Mouse (Mus musculus) lung, embryonic 16.5 days (tissue): ENCODE results near the gene Hspa1a. TPM values are rescaled to one million over a fixed set of nuclear protein-coding genes. Genes with fewer than 3 reads are reported as not detected.

Source experiments
- ATAC-seq: fragments of 200-750 bp; cut with Nextera tagmentation; 2 replicates; pipeline ENCODE4 v1.8.0; 2017; ENCODE audit warnings: low read depth, mild to moderate bottlenecking, moderate library complexity
- H3K27ac ChIP-seq: fragments of 300-500 bp; sonication (generic); 2 replicates; pipeline ENCODE4 v1.5.1; 2014; ENCODE audit warnings: mild to moderate bottlenecking, control low read depth, low read length
- H3K27me3 ChIP-seq: fragments of 300-500 bp; sonication (generic); 2 replicates; pipeline ENCODE4 v1.6.1; 2014; ENCODE audit warnings: low read depth, low read length, mixed read lengths; ENCODE audit not compliant: control insufficient read depth, insufficient read depth
- H3K36me3 ChIP-seq: fragments of 300-500 bp; sonication (generic); 2 replicates; pipeline ENCODE4 v1.6.1; 2014; ENCODE audit warnings: low read length; ENCODE audit not compliant: control insufficient read depth, insufficient read depth
- H3K4me1 ChIP-seq: fragments of 300-500 bp; sonication (generic); replicated peaks from 2 replicates; pipeline ENCODE4 v1.6.1; 2014; ENCODE audit warnings: low read length, mixed read lengths; ENCODE audit not compliant: control insufficient read depth, insufficient read depth
- H3K4me2 ChIP-seq: fragments of 300-500 bp; sonication (generic); 2 replicates; pipeline ENCODE4 v1.6.1; 2014; ENCODE audit warnings: low read depth, low read length, control low read depth
- H3K4me3 ChIP-seq: fragments of 300-500 bp; sonication (generic); 2 replicates; pipeline ENCODE4 v1.5.1; 2014; ENCODE audit warnings: mild to moderate bottlenecking, low read length, control low read depth
- H3K9ac ChIP-seq: fragments of 300-500 bp; sonication (generic); 2 replicates; pipeline ENCODE4 v1.6.1; 2014; ENCODE audit warnings: low read length, control low read depth
- H3K9me3 ChIP-seq: fragments of 300-500 bp; sonication (generic); 2 replicates; pipeline ENCODE4 v1.6.1; 2016; ENCODE audit warnings: low read length; ENCODE audit not compliant: control insufficient read depth
- WGBS: fragments of 180-500 bp; shearing (Covaris S2); extraction: QIAGEN DNeasy Blood & Tissue Kit; methylation state at CpG from one replicate; pipeline ENCODE4 v1.1.7; 2014; 5-methylcytosine and 5-hydroxymethylcytosine counted together
- polyA plus RNA-seq: library from polyadenylated mRNA; unstranded; fragments of >200 nt; fragmentation: Nextera tagmentation; extraction: Ambion mirVana; gene quantifications from 2 replicates; pipeline ENCODE4 v1.2.1, GENCODE M21; 2015

The Hspa1a gene
- polyA plus RNA-seq, 1 experiment from 2014 or later, result 4.4 TPM

DNA sequence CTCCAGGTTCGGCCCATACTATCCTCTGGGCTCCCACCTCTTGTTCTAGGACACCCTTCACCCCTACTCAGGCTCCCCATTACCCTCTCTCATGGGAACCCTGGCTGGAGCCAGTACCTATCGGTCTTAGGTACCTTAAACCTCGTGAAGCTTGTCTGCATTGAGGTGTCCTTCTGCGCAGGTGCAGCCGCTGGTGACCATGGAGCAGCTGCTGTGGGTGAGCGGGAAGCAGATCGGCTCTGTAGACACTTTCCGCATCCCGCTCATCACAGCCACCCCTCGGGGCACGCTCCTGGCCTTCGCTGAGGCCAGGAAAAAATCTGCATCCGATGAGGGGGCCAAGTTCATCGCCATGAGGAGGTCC, 40.2 kb downstream of the Hspa1a start:
- H3K9me3 ChIP-seq, result no peaks in the 10 kb centered on the region
- H3K9ac ChIP-seq, result peak overlapping the region; percentile 71
- peak; percentile 6; the same call in 1 of the 2 replicates for ATAC-seq
- no peaks in the 10 kb centered on the region for H3K27me3 ChIP-seq
- H3K36me3 ChIP-seq, result no peaks in the 10 kb centered on the region
- peak overlapping the region; percentile 80 for H3K4me2 ChIP-seq
- H3K27ac ChIP-seq, result no peak overlapping the region
- WGBS, result 11% methylated on average over 14 of the region's 14 CpGs
- peaks cover 10% of the 10 kb centered on the region for H3K4me1 ChIP-seq
- peak overlapping the region; percentile 64 for H3K4me3 ChIP-seq

GRCm38 (mm10) chr17:34931061-34931734, 40.8 kb downstream of the Hspa1a start, which contains the start of gene Neu1:
Neu1 (plus strand) TSS chr17:34931253.
- Histone ChIP-seq H3K9ac (peak within 1 kb of the TSS; percentile 71), H3K4me3 (peak within 1 kb of the TSS; percentile 64), H3K9me3 (no peaks in the 10 kb centered on the region), H3K4me2 (peak within 1 kb of the TSS; percentile 80), H3K36me3 (no peaks in the 10 kb centered on the region), H3K27ac (no peak within 1 kb of the TSS), H3K4me1 (peaks cover 10% of the 10 kb centered on the region), H3K27me3 (no peaks in the 10 kb centered on the region)
- ATAC-seq, result peak; percentile 98
- under 1% methylated on average over 38 of the region's 38 CpGs for WGBS

DNA sequence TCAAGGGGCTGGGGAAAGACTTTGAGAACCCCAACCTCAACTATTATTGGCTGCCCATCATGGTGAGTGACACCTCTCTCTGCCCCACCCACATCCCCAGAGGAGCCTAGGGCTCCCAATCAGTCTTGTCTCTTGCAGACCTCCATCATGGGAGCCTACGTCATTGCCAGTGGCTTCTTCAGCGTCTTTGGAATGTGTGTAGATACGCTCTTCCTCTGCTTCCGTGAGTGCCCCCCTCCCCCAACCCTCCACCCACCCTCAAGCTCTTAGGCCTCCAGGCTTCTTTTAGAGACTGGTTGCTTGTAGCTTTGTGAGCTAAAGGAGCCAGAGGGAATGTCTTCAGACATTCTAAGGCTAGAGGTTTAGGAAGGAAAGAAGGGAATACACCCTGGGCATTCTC, 43.1 kb downstream of the Hspa1a start:
- H3K9ac ChIP-seq, result no peak overlapping the region
- H3K9me3 ChIP-seq, result no peaks in the 10 kb centered on the region
- H3K4me2 ChIP-seq, result no peak overlapping the region
- H3K4me1 ChIP-seq, result peaks cover 10% of the 10 kb centered on the region
- WGBS, result 23% methylated on average over 4 of the region's 4 CpGs
- no peaks in the 10 kb centered on the region for H3K27me3 ChIP-seq
- H3K36me3 ChIP-seq, result no peaks in the 10 kb centered on the region
- H3K27ac ChIP-seq, result no peak overlapping the region
- ATAC-seq, result no peak
- H3K4me3 ChIP-seq, result no peak overlapping the region

GRCm38 (mm10) chr17:34927306-34928019, 44.5 kb downstream of the Hspa1a start:
- Histone ChIP-seq H3K4me1 (peaks cover 10% of the 10 kb centered on the region), H3K4me2 (peak overlapping the region; percentile 22; the same call in 1 of the 2 replicates), H3K4me3 (no peak overlapping the region), H3K36me3 (no peaks in the 10 kb centered on the region), H3K27ac (peak overlapping the region; percentile 32), H3K9ac (peak overlapping the region; percentile 51; the same call in 1 of the 2 replicates), H3K9me3 (no peaks in the 10 kb centered on the region), H3K27me3 (no peaks in the 10 kb centered on the region)
- no peak for ATAC-seq
- WGBS, result 58% methylated on average over 18 of the region's 18 CpGs

- Histone ChIP-seq H3K27me3 (no peaks in the 10 kb centered on the region), H3K4me2 (no peak overlapping the region), H3K4me1 (peaks cover 2% of the 10 kb centered on the region; the same call in 1 of the 2 replicates), H3K27ac (no peak overlapping the region), H3K9ac (no peak overlapping the region), H3K9me3 (no peaks in the 10 kb centered on the region), H3K4me3 (no peak overlapping the region), H3K36me3 (no peaks in the 10 kb centered on the region)
- ATAC-seq, result no peak
- WGBS, result 63% methylated on average over 5 of the region's 5 CpGs
Observed at GRCm38 (mm10) chr17:34924258-34924657, 47.7 kb downstream of the Hspa1a start.

- WGBS, result 34% methylated on average over 6 of the region's 6 CpGs
- Histone ChIP-seq H3K4me1 (peaks cover 2% of the 10 kb centered on the region; the same call in 1 of the 2 replicates), H3K36me3 (no peaks in the 10 kb centered on the region), H3K4me3 (no peak overlapping the region), H3K27ac (no peak overlapping the region), H3K9me3 (no peaks in the 10 kb centered on the region), H3K9ac (no peak overlapping the region), H3K4me2 (no peak overlapping the region), H3K27me3 (no peaks in the 10 kb centered on the region)
- no peak for ATAC-seq
Observed at GRCm38 (mm10) chr17:34922939-34923338, 49.0 kb downstream of the Hspa1a start.

Other genes starting within 250 kb of the Hspa1a start
- gene C4b, start 228.3 kb downstream of the Hspa1a start, polyA plus RNA-seq, result 0.14 and 0.70 TPM in 2 replicates
- gene Cyp21a1, start 167.6 kb downstream of the Hspa1a start, polyA plus RNA-seq, result not detected in 2 replicates
- gene Stk19, start 135.2 kb downstream of the Hspa1a start, polyA plus RNA-seq, result 30.7 and 31.2 TPM in 2 replicates
- gene Dxo, start 135.1 kb downstream of the Hspa1a start, polyA plus RNA-seq, result 61.4 and 65.0 TPM in 2 replicates
- 47.8 and 49.9 TPM in 2 replicates for gene Skiv2l, start 121.9 kb downstream of the Hspa1a start, polyA plus RNA-seq
- gene Nelfe, start 121.8 kb downstream of the Hspa1a start, polyA plus RNA-seq, result 94.4 and 96.0 TPM in 2 replicates
- 1.8 and 7.3 TPM in 2 replicates for gene Cfb, start 109.6 kb downstream of the Hspa1a start, polyA plus RNA-seq
- gene Zbtb12, start 92.7 kb downstream of the Hspa1a start, polyA plus RNA-seq, result 2.3 and 2.5 TPM in 2 replicates
- not detected in 2 replicates for gene Gm20547, start 90.1 kb downstream of the Hspa1a start, polyA plus RNA-seq
- 3.2 and 4.8 TPM in 2 replicates for gene C2, start 73.9 kb downstream of the Hspa1a start, polyA plus RNA-seq
- gene Ehmt2, start 73.7 kb downstream of the Hspa1a start, polyA plus RNA-seq, result 58.2 and 62.2 TPM in 2 replicates
- 1.5 and 1.9 TPM in 2 replicates for gene Slc44a4, start 57.7 kb downstream of the Hspa1a start, polyA plus RNA-seq
- gene Neu1, start 40.9 kb downstream of the Hspa1a start, polyA plus RNA-seq, result 19.0 and 20.4 TPM in 2 replicates
- 0.10 and 0.19 TPM in 2 replicates for gene Hspa1b, start 12.9 kb downstream of the Hspa1a start, polyA plus RNA-seq
- 1.2 TPM in 1 of 2 replicates, not detected in the other for gene Gm20481, start 2.2 kb downstream of the Hspa1a start, polyA plus RNA-seq
- gene Hspa1l, start 547 bp upstream of the Hspa1a start, polyA plus RNA-seq, result 0.55 and 0.65 TPM in 2 replicates
- 178 and 189 TPM in 2 replicates for gene Lsm2, start 9.7 kb upstream of the Hspa1a start, polyA plus RNA-seq
- gene Vars, start 28.8 kb upstream of the Hspa1a start, polyA plus RNA-seq, result 88.0 and 96.2 TPM in 2 replicates
- gene Vwa7, start 44.4 kb upstream of the Hspa1a start, polyA plus RNA-seq, result 0.14 and 0.25 TPM in 2 replicates
- 4.3 and 4.6 TPM in 2 replicates for gene Sapcd1, start 55.9 kb upstream of the Hspa1a start, polyA plus RNA-seq
- gene Msh5, start 74.6 kb upstream of the Hspa1a start, polyA plus RNA-seq, result 4.7 and 4.9 TPM in 2 replicates
- 298 and 322 TPM in 2 replicates for gene Clic1, start 77.8 kb upstream of the Hspa1a start, polyA plus RNA-seq
- gene Ddah2, start 86.9 kb upstream of the Hspa1a start, polyA plus RNA-seq, result 305 and 309 TPM in 2 replicates
- 0.53 and 0.97 TPM in 2 replicates for gene Ly6g6c, start 93.2 kb upstream of the Hspa1a start, polyA plus RNA-seq
- gene Mpig6b, start 94.0 kb upstream of the Hspa1a start, polyA plus RNA-seq, result 1.1 and 1.2 TPM in 2 replicates
- gene Ly6g6e, start 104.7 kb upstream of the Hspa1a start, polyA plus RNA-seq, result 1.8 and 2.3 TPM in 2 replicates
- 7.0 and 9.0 TPM in 2 replicates for gene Ly6g6d, start 105.9 kb upstream of the Hspa1a start, polyA plus RNA-seq
- 0.31 and 0.79 TPM in 2 replicates for gene Ly6g6f, start 113.5 kb upstream of the Hspa1a start, polyA plus RNA-seq
- 98.3 and 100 TPM in 2 replicates for gene Abhd16a, start 117.1 kb upstream of the Hspa1a start, polyA plus RNA-seq
- gene Ly6g5c, start 136.1 kb upstream of the Hspa1a start, polyA plus RNA-seq, result not detected in 2 replicates
- 0.60 and 1.1 TPM in 2 replicates for gene Ly6g5b, start 143.3 kb upstream of the Hspa1a start, polyA plus RNA-seq
- gene Gpank1, start 149.3 kb upstream of the Hspa1a start, polyA plus RNA-seq, result 18.3 and 19.7 TPM in 2 replicates
- 242 and 248 TPM in 2 replicates for gene Csnk2b, start 149.9 kb upstream of the Hspa1a start, polyA plus RNA-seq
- gene D17H6S53E, start 154.2 kb upstream of the Hspa1a start, polyA plus RNA-seq, result 9.7 and 10.4 TPM in 2 replicates
- 1.4 and 13.6 TPM in 2 replicates for gene Apom, start 159.9 kb upstream of the Hspa1a start, polyA plus RNA-seq
- 46.3 and 54.9 TPM in 2 replicates for gene Bag6, start 163.0 kb upstream of the Hspa1a start, polyA plus RNA-seq
- gene Prrc2a, start 192.7 kb upstream of the Hspa1a start, polyA plus RNA-seq, result 151 and 167 TPM in 2 replicates
- gene Aif1, start 203.9 kb upstream of the Hspa1a start, polyA plus RNA-seq, result 7.3 and 8.0 TPM in 2 replicates
- gene Lst1, start 216.3 kb upstream of the Hspa1a start, polyA plus RNA-seq, result 11.3 and 12.4 TPM in 2 replicates
- 1.0 and 1.5 TPM in 2 replicates for gene Ltb, start 222.3 kb upstream of the Hspa1a start, polyA plus RNA-seq
- gene Tnf, start 229.9 kb upstream of the Hspa1a start, polyA plus RNA-seq, result 0.09 and 0.24 TPM in 2 replicates
- gene Lta, start 233.2 kb upstream of the Hspa1a start, polyA plus RNA-seq, result 0.30 TPM in 1 of 2 replicates, not detected in the other
- 1.2 TPM in 1 of 2 replicates, not detected in the other for gene Gm16181, start 248.7 kb upstream of the Hspa1a start, polyA plus RNA-seq